Mouse (Mus musculus) gastrocnemius, postnatal 14 days (tissue): ENCODE results near the gene Nek4. TPM values are rescaled to one million over a fixed set of nuclear protein-coding genes. Genes with fewer than 3 reads are reported as not detected.

Experiments used
- DNase-seq: peaks from one replicate; pipeline ENCODE4 v3.0.0; 2021; ENCODE audit warnings: mixed read lengths
- intact Hi-C: fragments of 180-260 bp; cut with DNase I; formaldehyde crosslinking; loops from one replicate; pipeline ENCODE4 v1.15.1; 2025; ENCODE audit warnings: low total_unique reads
- total RNA-seq, 2 experiments: library from RNA; stranded (reverse); gene quantifications; 2 replicates each; pipeline ENCODE4 v1.2.3; 2021

The Nek4 gene
- total RNA-seq, 2 experiments from 2014 or later = 4.0 to 4.2 TPM

DNA sequence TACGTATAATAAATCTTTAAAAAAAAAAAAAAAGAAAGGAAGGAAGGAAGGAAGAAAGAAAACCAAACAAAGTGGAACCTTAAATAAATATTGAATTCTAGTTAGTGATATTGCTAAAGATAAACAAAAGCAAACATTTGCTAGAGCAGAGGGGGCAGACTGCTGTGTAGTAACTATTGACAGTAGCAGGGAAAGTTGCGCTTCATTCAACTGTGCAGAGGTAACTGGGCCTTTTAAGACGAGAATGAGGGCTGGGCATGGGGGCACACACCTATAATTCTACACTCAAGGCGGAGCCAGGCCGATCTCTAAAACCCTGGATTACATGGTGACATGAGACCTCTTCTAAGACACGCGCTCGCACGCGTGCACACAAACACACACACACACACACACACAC, 1.2 kb upstream of the Nek4 start:
- DNase-seq = no peak
- intact Hi-C loops = loop anchor here (10.0 kb wide), 1 partner anchor 65 kb away; the partner anchor contains the start of gene Itih4

DNA sequence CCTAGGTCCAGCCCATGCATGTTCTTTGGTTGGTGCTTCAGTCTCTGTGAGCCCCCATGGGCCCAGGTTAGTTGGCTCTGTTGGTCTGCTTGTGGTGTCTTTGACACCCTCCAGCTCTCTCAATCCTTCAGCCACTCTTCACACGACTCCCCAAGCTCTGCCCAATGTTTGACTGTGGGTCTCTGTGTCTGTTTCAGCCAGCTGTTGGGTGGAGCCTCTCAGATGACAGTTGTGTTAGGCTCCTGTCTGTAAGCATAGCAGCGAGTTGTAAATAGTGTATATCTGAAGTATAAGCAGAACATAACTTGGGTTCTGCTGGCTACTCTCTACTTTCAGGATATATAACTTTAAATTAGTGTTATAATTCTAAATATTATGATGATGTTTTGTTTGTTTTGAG, 7.3 kb downstream of the Nek4 start:
- intact Hi-C loops = no loop called here

DNA sequence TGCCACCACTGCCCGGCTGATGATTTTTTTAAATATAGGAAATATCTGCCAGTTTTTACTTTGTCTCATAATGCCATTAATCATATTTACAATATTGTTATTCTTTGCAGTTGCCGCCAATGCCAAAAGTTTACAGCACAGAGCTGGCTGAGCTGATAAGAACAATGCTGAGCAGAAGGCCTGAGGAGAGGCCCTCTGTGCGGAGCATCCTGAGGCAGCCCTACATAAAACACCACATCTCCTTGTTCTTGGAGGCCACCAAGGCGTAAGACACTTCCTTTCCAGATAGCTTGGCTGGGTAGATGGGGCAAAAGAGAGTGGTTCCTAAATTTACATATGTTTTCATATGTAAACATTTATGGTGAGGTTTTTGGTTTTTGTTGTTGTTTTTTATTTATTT, 7.9 kb downstream of the Nek4 start:
- intact Hi-C loops = no loop called here
- DNase-seq = no peak

More for the DNA sequence above, 7.3 kb downstream of the Nek4 start:
- DNase-seq = no peak

DNA sequence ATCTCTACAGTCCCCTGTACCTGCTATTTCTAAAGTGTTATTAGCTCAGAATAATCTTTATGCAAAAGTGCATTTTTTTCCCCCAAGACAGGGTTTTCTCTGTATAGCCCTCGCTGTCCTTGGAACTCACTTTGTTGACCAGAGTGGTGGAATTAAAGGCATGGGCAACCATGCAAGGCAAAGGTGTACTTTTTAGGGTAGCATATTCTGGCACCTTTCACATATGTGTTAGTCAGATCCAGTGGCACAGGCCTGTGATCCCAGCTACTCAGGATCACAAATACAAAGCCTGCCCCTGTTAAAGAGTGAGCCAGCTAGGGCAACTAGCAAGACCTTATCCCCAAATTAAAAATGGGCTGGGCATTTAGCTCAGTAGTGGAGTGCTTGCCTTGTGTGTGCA, 9.2 kb downstream of the Nek4 start:
- DNase-seq = no peak
- intact Hi-C loops = no loop called here

DNA sequence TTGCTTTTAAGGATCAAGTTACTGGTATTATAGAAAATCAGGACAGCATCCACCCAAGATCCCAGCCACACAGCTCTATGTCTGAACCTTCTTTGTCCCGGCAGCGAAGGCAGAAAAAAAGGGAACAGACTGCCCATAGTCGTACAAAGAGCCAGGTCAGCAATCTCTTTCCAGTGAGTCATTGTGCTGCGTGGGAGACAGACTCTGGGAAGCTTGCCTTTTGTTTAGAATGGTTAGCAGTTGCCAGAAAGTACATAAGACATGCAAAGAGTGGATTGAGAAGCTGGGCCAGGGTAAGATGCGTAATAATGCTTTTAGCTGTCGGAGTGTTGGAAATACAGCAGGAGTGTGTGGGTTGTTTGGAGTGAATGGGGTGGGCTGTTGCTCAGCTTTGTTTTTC, 23.0 kb downstream of the Nek4 start:
- no peak for DNase-seq
- intact Hi-C loops = no loop called here

DNA sequence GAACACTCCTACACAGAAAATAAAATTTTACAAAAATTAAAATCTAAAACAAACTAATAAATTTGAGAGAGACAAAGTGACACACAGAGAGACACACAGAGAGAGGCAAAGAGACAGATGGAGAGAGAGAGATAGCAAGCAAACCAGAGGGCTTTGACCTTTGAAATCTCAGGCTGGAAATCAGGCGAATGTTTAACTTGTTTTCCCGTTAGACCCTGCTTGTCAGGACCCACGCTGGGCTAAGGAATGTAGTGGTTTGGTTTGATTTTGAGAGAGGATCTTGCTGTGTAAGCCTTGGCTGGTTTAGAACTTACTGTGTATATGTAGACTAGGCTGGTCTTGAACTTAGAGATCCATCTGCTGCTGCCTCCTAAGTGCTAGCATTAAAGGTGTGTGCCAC, 25.0 kb downstream of the Nek4 start:
- DNase-seq = no peak
- intact Hi-C loops = no loop called here

DNA sequence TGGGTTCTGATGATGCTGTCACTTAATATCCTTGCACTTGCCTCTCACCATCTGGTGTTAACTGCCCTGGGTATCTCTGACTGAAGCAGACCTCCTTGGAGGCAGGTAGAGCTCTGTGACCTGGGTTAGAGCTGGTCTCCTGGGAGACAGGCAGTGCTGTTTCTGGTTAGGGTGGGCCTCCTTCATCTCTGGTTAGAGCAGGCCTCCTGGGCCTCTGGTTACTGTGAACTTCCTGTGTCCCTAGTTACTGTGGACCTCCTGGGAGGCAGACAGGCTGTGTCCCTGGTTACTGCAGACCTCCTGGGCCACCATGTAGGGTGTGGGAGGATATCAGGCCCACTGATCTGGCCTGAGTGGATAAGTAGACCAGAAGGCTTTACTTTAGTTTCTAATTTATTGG, 45.2 kb downstream of the Nek4 start:
- no peak for DNase-seq
- intact Hi-C loops = no loop called here

DNA sequence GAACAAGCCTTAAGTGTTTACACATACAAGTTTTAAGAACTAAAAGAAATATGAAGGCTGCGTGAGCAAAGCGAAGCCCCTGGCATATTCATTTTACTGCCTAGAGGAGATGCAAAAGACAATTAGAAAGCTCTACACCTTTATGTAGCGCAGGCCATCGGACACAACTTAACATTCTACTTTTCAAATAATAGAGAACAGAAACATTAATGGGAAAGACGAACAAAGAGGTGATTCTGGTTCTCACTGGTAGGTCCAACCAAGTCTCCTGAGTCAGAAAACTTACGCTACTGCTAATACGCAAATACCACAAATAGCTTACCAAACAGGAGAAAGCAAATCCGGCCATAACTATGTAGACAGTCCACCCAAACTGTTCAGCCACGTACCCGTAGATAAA, 49.2 kb downstream of the Nek4 start:
- intact Hi-C loops = no loop called here
- no peak for DNase-seq

DNA sequence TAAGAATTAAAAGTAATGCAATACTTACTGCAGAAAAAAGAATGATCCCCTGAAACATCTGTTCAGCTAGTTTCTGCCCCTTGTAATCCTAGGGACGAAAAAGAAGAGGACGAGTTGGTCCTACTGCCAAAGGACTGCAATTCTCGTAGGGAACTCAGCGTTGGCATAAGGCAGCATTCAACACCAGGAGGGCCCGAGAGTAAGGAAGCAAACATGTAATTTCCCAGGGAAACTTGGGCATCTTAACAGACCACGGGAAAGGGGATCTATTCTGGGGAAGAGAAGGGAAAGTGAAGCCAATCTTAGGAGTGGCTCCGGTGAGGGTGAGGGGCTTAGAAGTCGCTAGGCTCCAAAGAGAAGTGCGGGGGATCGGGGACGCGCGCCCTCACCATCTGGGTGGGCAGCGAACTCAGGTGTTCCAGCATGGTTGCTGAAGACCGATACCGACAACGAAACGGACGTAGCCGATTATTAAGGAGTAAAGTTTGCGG, 49.7 kb downstream of the Nek4 start:
- no peak for DNase-seq
- intact Hi-C loops = no loop called here

DNA sequence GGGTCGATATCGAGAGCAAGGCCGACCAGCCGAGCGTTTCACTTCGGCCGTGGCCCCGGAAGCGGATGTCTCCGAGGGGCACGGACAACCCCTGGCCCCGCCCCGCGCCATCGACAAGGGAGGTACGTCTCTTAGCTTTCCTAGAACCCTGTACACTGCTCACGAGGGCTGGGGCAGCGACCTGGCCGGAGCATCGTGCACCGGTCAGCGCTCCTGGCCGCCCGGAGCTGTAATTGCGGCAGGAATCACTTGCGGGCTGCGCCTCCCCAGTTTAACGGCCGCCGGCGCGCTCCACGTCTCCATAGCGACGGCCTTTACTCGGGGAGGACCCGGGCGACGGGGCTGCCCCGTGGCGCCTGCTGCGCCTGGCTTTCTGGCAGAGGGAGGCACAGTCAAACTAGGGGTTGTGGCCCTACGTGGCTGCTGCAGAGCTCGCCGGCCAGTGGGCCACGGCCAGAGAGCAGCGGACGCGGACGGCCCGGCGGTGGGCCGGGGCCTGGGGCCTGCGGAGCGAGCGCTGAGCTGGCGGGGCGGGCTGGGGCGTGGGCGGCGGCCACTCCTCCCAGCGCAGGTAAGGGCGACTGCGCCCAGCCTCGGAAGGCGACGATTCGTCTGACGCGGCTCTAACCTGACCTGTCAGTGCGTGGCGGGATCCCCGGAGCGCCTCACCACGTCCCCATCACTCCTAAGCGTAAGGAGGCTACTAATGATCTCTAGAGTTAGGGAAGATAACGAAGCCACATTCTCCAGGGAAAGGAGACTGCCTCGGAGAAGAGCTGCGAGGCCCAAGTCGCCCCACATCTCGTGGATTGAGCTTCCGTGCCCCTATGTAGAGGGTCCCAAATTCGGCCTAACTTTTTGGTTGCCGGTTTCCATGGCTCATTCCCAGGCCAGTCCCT, 50.4 kb downstream of the Nek4 start, which contains the start of the genes Glt8d1 and Spcs1:
Gene Glt8d1, plus strand, starts transcription at position 94 of the 899 bp plus-strand sequence.
Gene Spcs1, minus strand, starts transcription at position 366 of the 899 bp plus-strand sequence.
- intact Hi-C loops = no loop called here

DNA sequence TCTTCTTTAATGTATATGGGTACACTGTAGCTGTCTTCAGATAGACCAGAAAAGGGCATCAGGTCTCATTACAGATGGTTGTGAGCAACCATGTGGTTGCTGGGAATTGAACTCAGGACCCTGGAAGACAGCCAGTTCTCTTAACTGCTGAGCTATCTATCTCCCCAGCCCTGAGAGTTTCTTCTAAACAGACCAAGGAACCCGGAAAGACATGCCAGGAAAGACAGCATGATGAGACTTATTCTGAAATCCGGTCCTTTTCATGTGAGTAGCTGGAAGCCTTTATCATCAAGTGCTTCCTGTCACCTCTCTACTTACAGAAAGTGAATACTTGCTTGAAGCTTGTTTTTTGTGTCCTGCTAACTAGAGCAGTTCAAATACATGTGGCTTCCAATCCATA, 53.4 kb downstream of the Nek4 start:
- intact Hi-C loops = no loop called here

More for the DNA sequence above, 50.4 kb downstream of the Nek4 start, which contains the start of the genes Glt8d1 and Spcs1:
- DNase-seq = peak; percentile 89

DNA sequence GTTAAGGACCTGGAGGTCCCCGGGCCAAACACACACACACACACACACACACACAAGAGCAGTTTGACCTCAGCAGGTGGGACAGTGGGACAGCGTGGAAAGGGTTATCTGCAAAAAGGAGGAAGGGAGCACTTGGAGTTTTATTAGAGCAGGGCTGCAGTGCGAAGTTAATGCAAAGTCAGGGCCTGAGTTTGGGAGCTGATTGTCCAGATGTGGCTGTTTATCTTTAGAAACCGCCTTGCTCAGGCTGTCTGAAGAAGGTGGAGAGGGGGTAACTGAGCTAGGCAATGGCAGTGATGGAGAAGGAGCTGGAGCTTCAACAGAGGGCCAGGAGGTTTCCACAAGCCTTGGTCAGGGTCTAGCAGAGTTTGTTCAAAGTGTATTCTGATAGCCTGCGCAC, 55.6 kb downstream of the Nek4 start:
- DNase-seq = no peak
- intact Hi-C loops = no loop called here

More for the DNA sequence above, 53.4 kb downstream of the Nek4 start:
- DNase-seq = no peak

DNA sequence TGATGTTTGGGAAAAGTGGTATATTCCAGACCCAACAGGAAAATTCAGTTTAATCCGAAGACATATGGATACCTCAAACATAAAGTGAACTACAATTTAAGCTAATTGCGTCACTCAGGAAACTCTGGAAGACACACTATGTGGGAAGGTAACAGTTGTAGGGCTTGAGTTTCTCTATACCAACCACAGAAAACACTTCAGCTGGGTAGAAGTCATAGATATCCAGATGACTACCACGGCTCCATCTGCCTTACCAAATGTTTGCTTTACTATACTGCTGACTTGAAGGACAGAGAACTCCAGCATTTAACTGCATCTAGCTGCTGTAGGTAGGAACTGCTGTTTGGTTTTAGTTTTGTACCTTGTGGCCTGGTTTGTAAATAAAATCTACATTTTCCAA, 60.4 kb downstream of the Nek4 start:
- DNase-seq = no peak
- intact Hi-C loops = no loop called here

DNA sequence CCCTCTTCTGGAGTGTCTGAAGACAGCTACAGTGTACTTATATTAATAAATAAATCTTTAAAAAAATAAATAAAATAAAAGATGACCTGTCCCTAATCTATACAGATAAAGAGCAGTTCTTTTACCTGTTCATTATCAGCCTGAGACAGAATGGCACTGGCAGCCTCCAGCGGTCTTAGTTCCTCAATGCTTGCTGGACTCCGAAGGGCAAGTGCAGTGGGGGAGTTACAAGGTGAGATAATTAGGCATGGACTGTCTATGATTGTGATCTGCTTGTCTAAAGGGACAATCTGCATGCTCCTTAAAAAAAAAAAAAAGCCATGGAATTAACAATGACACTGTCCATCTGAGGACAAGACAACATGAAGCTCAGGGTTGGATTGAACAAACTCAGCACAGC, 62.8 kb downstream of the Nek4 start:
- intact Hi-C loops = no loop called here
- no peak for DNase-seq

DNA sequence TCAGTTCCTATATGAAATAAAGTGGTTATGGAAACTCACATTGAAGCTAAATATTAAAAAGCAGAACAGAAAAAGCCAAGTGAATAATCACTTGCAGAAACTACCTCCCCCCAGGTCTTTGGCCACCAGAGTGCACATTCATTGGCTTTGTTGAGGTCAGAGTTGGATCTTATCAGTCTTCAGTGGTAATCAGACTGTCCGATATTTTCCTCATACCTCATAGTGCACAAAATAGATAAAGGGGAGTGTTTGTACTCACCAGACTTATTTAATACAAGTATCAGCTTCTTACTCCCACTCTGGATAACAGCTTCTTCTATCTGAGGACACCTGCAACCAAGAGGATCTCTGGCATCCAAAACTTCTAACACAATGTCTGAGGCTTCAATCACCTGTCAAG, 64.9 kb downstream of the Nek4 start:
- intact Hi-C loops = no loop called here
- DNase-seq = no peak

DNA sequence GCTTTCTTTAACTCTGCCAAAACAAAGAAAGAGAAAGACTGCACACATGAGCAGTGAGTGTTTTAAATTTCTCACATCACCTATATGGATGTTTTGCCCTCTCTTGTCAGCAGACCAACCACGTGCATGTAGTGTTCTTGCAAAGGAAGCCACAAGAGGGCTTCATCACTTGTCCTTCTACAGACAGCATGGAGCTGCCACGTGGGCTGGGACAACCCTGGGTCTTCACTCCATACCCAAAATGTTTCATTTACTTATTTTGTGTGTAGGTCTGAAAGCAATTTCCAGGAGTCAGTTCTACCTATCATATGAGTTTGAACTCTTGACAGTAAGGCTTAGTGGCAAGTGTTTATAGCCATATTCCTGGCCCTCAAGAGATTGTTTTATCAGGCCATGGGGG, 66.7 kb downstream of the Nek4 start:
- no peak for DNase-seq
- intact Hi-C loops = no loop called here

DNA sequence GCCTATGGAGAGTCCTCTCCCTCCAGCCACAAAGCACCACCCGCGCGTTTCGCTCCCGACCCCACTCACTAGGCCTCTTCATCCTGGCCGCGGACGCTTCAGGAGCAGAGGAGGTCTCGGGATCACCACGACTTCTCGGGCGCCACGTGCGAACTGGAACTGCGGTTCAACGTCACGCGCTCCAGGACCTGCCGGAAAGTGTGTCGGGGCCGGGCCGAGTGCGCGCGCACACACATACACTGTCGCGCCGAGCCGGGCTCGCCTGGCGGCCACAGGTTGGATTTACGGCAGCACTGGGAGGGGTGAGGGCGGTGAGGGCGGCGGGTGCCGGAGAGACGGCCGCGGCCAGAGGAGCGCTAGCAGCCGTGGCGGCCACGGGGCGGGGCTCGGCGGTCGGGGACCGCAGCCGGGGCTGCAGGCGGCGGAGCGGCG, 67.7 kb downstream of the Nek4 start, which contains the start of the genes Pbrm1 and Gnl3:
Gene Pbrm1, plus strand, starts transcription at position 279 of the 432 bp plus-strand sequence.
Gene Gnl3, minus strand, starts transcription at position 293 of the 432 bp plus-strand sequence.
- DNase-seq = peak; percentile 97
- intact Hi-C loops = no loop called here

DNA sequence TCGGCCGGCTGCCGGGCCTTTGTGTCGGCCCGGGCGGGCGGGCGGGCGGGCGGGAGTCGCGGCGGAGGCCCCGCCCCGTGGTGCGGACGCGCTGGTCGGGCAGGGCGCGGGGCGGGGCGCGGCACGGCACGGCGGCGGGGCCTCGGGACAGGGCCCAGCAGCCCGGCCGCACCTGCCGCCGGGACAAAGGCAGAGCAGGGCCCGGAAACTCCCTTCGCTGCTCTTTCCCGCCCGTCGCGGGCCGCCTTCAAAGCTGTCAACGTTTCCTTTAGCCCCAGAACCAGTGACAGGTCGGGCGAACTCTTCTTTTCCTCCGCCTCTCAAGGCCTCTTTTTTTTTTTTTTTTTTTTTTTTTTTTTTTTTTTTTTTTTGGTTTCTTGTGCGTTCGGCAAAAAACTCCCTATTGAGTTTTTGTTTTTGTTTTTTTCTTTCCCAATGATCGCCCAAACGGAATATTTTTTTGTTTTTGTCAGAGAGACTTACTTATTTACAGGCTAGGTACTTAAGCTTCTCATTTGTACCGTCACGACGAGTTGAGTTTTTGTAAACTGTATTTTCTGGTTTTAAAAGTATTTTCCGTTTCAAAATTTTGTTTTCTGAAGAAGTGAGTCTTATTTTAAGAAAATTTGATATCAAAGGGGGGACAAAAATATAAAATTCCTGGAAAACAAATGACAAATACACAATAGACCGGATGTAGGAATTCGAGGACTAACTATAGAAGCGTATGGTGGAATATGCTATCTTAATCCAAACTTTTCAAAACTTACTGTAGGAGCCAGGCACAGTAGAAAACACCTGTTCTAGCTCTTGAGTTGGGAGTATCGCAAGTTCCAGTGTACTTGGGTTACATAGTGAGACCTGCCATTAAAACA, 68.4 kb downstream of the Nek4 start:
- intact Hi-C loops = no loop called here
- peak; percentile 82 for DNase-seq

DNA sequence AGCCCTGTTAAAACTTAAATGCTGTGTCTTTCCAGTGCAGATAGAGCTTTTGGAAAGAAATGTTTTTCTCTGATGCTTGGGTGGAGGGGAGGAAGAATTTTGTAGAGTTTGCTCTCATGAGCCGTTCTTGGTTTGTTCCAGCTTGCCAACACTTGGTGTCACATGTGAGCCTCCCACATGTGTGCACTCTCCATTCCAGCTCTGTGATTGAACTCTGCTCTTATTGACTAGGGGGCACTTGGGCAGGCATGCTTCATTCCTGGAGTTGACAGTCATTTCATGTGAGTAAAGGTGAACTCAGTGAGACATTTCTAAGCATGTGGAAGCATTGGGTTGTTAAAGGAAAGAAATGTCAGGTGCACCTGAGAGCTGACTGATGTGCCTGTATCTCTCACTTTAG, 71.4 kb downstream of the Nek4 start:
- no peak for DNase-seq
- intact Hi-C loops = no loop called here

DNA sequence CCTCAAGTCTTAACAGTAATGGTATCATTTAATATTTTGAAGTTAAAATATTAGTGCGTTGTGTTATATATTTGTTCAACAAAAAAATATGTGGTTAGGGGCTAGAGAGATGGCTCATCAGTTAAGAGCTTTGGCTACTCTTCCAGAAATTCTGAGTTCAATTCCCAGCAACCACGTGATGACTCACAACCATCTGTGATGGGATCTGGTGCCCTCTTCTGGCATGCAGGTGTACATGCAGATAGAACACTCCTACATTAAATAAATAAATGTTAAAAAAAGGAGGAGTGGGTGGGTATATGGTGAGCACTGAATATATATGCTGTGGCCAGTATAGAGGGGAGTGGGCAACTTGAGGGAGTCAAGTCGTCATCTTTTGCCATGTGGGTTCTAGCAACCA, 74.6 kb downstream of the Nek4 start:
- no peak for DNase-seq
- intact Hi-C loops = no loop called here
